Mouse (Mus musculus) intestine, embryonic 16.5 days (tissue): ENCODE measurements around the gene Gabrd. TPM values are rescaled to one million over a fixed set of nuclear protein-coding genes. Genes with fewer than 3 reads are reported as not detected.

ENCODE experiments used
- ATAC-seq: fragments of 200-750 bp; cut with Nextera tagmentation; 2 replicates; pipeline ENCODE4 v1.8.0; 2017; ENCODE audit warnings: moderate TSS enrichment, moderate library complexity
- H3K27ac ChIP-seq: fragments of 300-500 bp; sonication (generic); 2 replicates; pipeline ENCODE4 v1.5.1; 2014; ENCODE audit warnings: mild to moderate bottlenecking, low read length
- H3K27me3 ChIP-seq: fragments of 300-500 bp; sonication (generic); replicated peaks from 2 replicates; pipeline ENCODE4 v1.6.1; 2014; ENCODE audit warnings: low read length, control low read depth, mixed read lengths; ENCODE audit not compliant: control insufficient read depth, insufficient read depth
- H3K36me3 ChIP-seq: fragments of 300-500 bp; sonication (generic); 2 replicates; pipeline ENCODE4 v1.6.1; 2014; ENCODE audit warnings: low read length, control low read depth; ENCODE audit not compliant: control insufficient read depth, insufficient read depth
- H3K4me1 ChIP-seq: fragments of 300-500 bp; sonication (generic); 2 replicates; pipeline ENCODE4 v1.6.1; 2014; ENCODE audit warnings: low read length, control low read depth, mixed read lengths; ENCODE audit not compliant: control insufficient read depth, insufficient read depth
- H3K4me2 ChIP-seq: fragments of 300-500 bp; sonication (generic); 2 replicates; pipeline ENCODE4 v1.6.1; 2014; ENCODE audit warnings: low read depth, low read length, control low read depth
- H3K4me3 ChIP-seq: fragments of 300-500 bp; sonication (generic); 2 replicates; pipeline ENCODE4 v1.5.1; 2014; ENCODE audit warnings: mild to moderate bottlenecking, low read length
- H3K9ac ChIP-seq: fragments of 300-500 bp; sonication (generic); 2 replicates; pipeline ENCODE4 v1.6.1; 2014; ENCODE audit warnings: low read depth, low read length
- H3K9me3 ChIP-seq: fragments of 300-500 bp; sonication (generic); 2 replicates; pipeline ENCODE4 v1.6.1; 2016; ENCODE audit warnings: low read length, control low read depth; ENCODE audit not compliant: control insufficient read depth
- WGBS: fragments of 180-500 bp; shearing (Covaris S2); extraction: QIAGEN DNeasy Blood & Tissue Kit; methylation state at CpG from one replicate; pipeline ENCODE4 v1.1.7; 2014; 5-methylcytosine and 5-hydroxymethylcytosine counted together
- polyA plus RNA-seq: library from polyadenylated mRNA; unstranded; fragments of >200 nt; fragmentation: Nextera tagmentation; extraction: Ambion mirVana; gene quantifications from 2 replicates; pipeline ENCODE4 v1.2.1, GENCODE M21; 2015

Gene Gabrd
- polyA plus RNA-seq, 1 experiment from 2014 or later = 0.15 TPM

- H3K4me1 ChIP-seq = no peaks in the 10 kb centered on the region
- no peak overlapping the region for H3K4me3 ChIP-seq
- H3K36me3 ChIP-seq = no peaks in the 10 kb centered on the region
- WGBS = 85% methylated on average over 3 of the region's 3 CpGs
- no peak overlapping the region for H3K9ac ChIP-seq
- no peak overlapping the region for H3K27ac ChIP-seq
- H3K4me2 ChIP-seq = no peak overlapping the region
- H3K9me3 ChIP-seq = no peaks in the 10 kb centered on the region
- H3K27me3 ChIP-seq = no peaks in the 10 kb centered on the region
- ATAC-seq = no peak
Observed at GRCm38 (mm10) chr4:155420137-155420536, 22.2 kb upstream of the Gabrd start.

- Histone ChIP-seq H3K9ac (no peak overlapping the region), H3K4me1 (no peaks in the 10 kb centered on the region), H3K9me3 (no peaks in the 10 kb centered on the region), H3K36me3 (no peaks in the 10 kb centered on the region), H3K27me3 (no peaks in the 10 kb centered on the region), H3K4me3 (no peak overlapping the region), H3K27ac (no peak overlapping the region), H3K4me2 (no peak overlapping the region)
- no peak for ATAC-seq
- 70% methylated on average over 9 of the region's 9 CpGs for WGBS
Observed at GRCm38 (mm10) chr4:155414656-155415235, 16.8 kb upstream of the Gabrd start.

- peaks cover 2% of the 10 kb centered on the region; the same call in 1 of the 2 replicates for H3K4me1 ChIP-seq
- no peak for ATAC-seq
- no peak overlapping the region for H3K9ac ChIP-seq
- H3K4me2 ChIP-seq = no peak overlapping the region
- no peaks in the 10 kb centered on the region for H3K9me3 ChIP-seq
- H3K4me3 ChIP-seq = no peak overlapping the region
- 85% methylated on average over 11 of the region's 11 CpGs for WGBS
- H3K27me3 ChIP-seq = no peaks in the 10 kb centered on the region
- no peaks in the 10 kb centered on the region for H3K36me3 ChIP-seq
- H3K27ac ChIP-seq = no peak overlapping the region
Observed at GRCm38 (mm10) chr4:155413641-155414335, 15.9 kb upstream of the Gabrd start.

GRCm38 (mm10) chr4:155412124-155412523, 14.2 kb upstream of the Gabrd start:
- Histone ChIP-seq H3K27ac (no peak overlapping the region), H3K4me2 (no peak overlapping the region), H3K4me3 (no peak overlapping the region), H3K27me3 (no peaks in the 10 kb centered on the region), H3K9ac (no peak overlapping the region), H3K9me3 (no peaks in the 10 kb centered on the region), H3K4me1 (peaks cover 5% of the 10 kb centered on the region; the same call in 1 of the 2 replicates), H3K36me3 (no peaks in the 10 kb centered on the region)
- ATAC-seq = no peak
- 88% methylated on average over 6 of the region's 6 CpGs for WGBS

GRCm38 (mm10) chr4:155409058-155409776, 11.3 kb upstream of the Gabrd start, which contains the start of gene Cfap74:
Gene Cfap74 (plus strand): TSS chr4:155409190.
- 2% methylated on average over 35 of the region's 35 CpGs for WGBS
- Histone ChIP-seq H3K9ac (peak within 1 kb of the TSS; percentile 55), H3K4me3 (peak within 1 kb of the TSS; percentile 56), H3K27me3 (no peaks in the 10 kb centered on the region), H3K4me1 (peaks cover 5% of the 10 kb centered on the region; the same call in 1 of the 2 replicates), H3K27ac (no peak within 1 kb of the TSS), H3K4me2 (peak within 1 kb of the TSS; percentile 78), H3K9me3 (no peaks in the 10 kb centered on the region), H3K36me3 (no peaks in the 10 kb centered on the region)
- peak; percentile 95 for ATAC-seq

- peak overlapping the region; percentile 78 for H3K4me2 ChIP-seq
- H3K27me3 ChIP-seq = no peaks in the 10 kb centered on the region
- H3K4me3 ChIP-seq = peak overlapping the region; percentile 56
- H3K36me3 ChIP-seq = no peaks in the 10 kb centered on the region
- peak overlapping the region; percentile 55 for H3K9ac ChIP-seq
- ATAC-seq = peak; percentile 62
- 4% methylated on average over 8 of the region's 8 CpGs for WGBS
- peaks cover 5% of the 10 kb centered on the region; the same call in 1 of the 2 replicates for H3K4me1 ChIP-seq
- H3K9me3 ChIP-seq = no peaks in the 10 kb centered on the region
- H3K27ac ChIP-seq = no peak overlapping the region
Observed at GRCm38 (mm10) chr4:155408695-155409057, 10.8 kb upstream of the Gabrd start.

- Histone ChIP-seq H3K36me3 (no peaks in the 10 kb centered on the region), H3K4me2 (no peak overlapping the region), H3K9ac (no peak overlapping the region), H3K4me1 (peaks cover 3% of the 10 kb centered on the region), H3K27ac (no peak overlapping the region), H3K27me3 (peaks cover 13% of the 10 kb centered on the region), H3K9me3 (no peaks in the 10 kb centered on the region), H3K4me3 (no peak overlapping the region)
- no peak for ATAC-seq
- WGBS = 67% methylated on average over 1 of the region's 1 CpGs
Observed at GRCm38 (mm10) chr4:155402489-155402888, 4.6 kb upstream of the Gabrd start.

- Histone ChIP-seq H3K9me3 (no peaks in the 10 kb centered on the region), H3K9ac (no peak overlapping the region), H3K27me3 (peaks cover 22% of the 10 kb centered on the region), H3K4me3 (no peak overlapping the region), H3K27ac (no peak overlapping the region), H3K36me3 (no peaks in the 10 kb centered on the region), H3K4me2 (no peak overlapping the region), H3K4me1 (peaks cover 3% of the 10 kb centered on the region)
- WGBS = 65% methylated on average over 7 of the region's 7 CpGs
- ATAC-seq = no peak
Observed at GRCm38 (mm10) chr4:155401121-155401520, 3.2 kb upstream of the Gabrd start.

- peaks cover 22% of the 10 kb centered on the region for H3K27me3 ChIP-seq
- H3K4me1 ChIP-seq = peaks cover 3% of the 10 kb centered on the region
- no peaks in the 10 kb centered on the region for H3K36me3 ChIP-seq
- peak overlapping the region; percentile 93 for H3K4me2 ChIP-seq
- no peak for ATAC-seq
- WGBS = 4% methylated on average over 9 of the region's 9 CpGs
- no peaks in the 10 kb centered on the region for H3K9me3 ChIP-seq
- peak overlapping the region; percentile 43 for H3K4me3 ChIP-seq
- no peak overlapping the region for H3K27ac ChIP-seq
- H3K9ac ChIP-seq = no peak overlapping the region
Observed at GRCm38 (mm10) chr4:155398222-155398540, 269 bp upstream of the Gabrd start.
